Mouse (Mus musculus) midbrain, embryonic 11.5 days (tissue): ENCODE results near the gene Mfrp. TPM values are rescaled to one million over a fixed set of nuclear protein-coding genes. Genes with fewer than 3 reads are reported as not detected.

Experiments
- ATAC-seq: fragments of 200-750 bp; cut with Nextera tagmentation; 2 replicates; pipeline ENCODE4 v1.8.0; 2017; ENCODE audit warnings: moderate TSS enrichment, moderate library complexity; ENCODE audit not compliant: low FRiP score
- DNase-seq: peaks from one replicate; pipeline ENCODE4 v3.0.0; 2015; ENCODE audit warnings: low spot score; ENCODE audit errors: missing footprints
- H3K27ac ChIP-seq: fragments of 300-500 bp; sonication (generic); 2 replicates; pipeline ENCODE4 v1.5.1; 2014; ENCODE audit warnings: low read depth, low read length
- H3K27me3 ChIP-seq: fragments of 300-500 bp; sonication (generic); 2 replicates; pipeline ENCODE4 v1.6.1; 2014; ENCODE audit warnings: mild to moderate bottlenecking, low read length, moderate library complexity, mixed read lengths; ENCODE audit not compliant: control insufficient read depth, insufficient read depth
- H3K36me3 ChIP-seq: fragments of 300-500 bp; sonication (generic); 2 replicates; pipeline ENCODE4 v1.6.1; 2014; ENCODE audit warnings: mild to moderate bottlenecking, low read length, moderate library complexity, mixed read lengths; ENCODE audit not compliant: control insufficient read depth, insufficient read depth
- H3K4me1 ChIP-seq: fragments of 300-500 bp; sonication (generic); 2 replicates; pipeline ENCODE4 v1.6.1; 2014; ENCODE audit warnings: low read length; ENCODE audit not compliant: control insufficient read depth, insufficient read depth
- H3K4me2 ChIP-seq: fragments of 300-500 bp; sonication (generic); 2 replicates; pipeline ENCODE4 v1.6.1; 2014; ENCODE audit warnings: mild to moderate bottlenecking, moderate library complexity
- H3K4me3 ChIP-seq: fragments of 300-500 bp; sonication (generic); 2 replicates; pipeline ENCODE4 v1.5.1; 2014; ENCODE audit warnings: low read depth, low read length
- H3K9ac ChIP-seq: fragments of 300-500 bp; sonication (generic); 2 replicates; pipeline ENCODE4 v1.6.1; 2014; ENCODE audit warnings: low read length
- H3K9me3 ChIP-seq: fragments of 300-500 bp; sonication (generic); 2 replicates; pipeline ENCODE4 v1.6.1; 2016; ENCODE audit warnings: low read length; ENCODE audit not compliant: control insufficient read depth
- WGBS: fragments of 180-500 bp; shearing (Covaris S2); extraction: QIAGEN DNeasy Blood & Tissue Kit; methylation state at CpG from one replicate; pipeline ENCODE4 v1.1.7; 2014; 5-methylcytosine and 5-hydroxymethylcytosine counted together
- polyA plus RNA-seq: library from polyadenylated mRNA; unstranded; fragments of >200 nt; fragmentation: Nextera tagmentation; extraction: Ambion mirVana; gene quantifications from 2 replicates; pipeline ENCODE4 v1.2.1, GENCODE M21; 2014

The Mfrp gene
- polyA plus RNA-seq, 1 experiment from 2014 or later, result not detected

- Histone ChIP-seq H3K4me2 (no peak overlapping the region), H3K27ac (no peak overlapping the region), H3K4me3 (no peak overlapping the region), H3K4me1 (no peaks in the 10 kb centered on the region), H3K9ac (no peak overlapping the region), H3K36me3 (no peaks in the 10 kb centered on the region), H3K9me3 (no peaks in the 10 kb centered on the region; the same call in 1 of the 2 replicates), H3K27me3 (no peaks in the 10 kb centered on the region)
- DNase-seq, result no peak
- 51% methylated on average over 5 of the region's 5 CpGs for WGBS
- ATAC-seq, result no peak
Measured at GRCm38 (mm10) chr9:44119011-44119410, 17.5 kb downstream of the Mfrp start.

- DNase-seq (no peak), ATAC-seq (no peak)
- H3K27me3 ChIP-seq, result no peaks in the 10 kb centered on the region
- WGBS, result 85% methylated on average over 8 of the region's 8 CpGs
- no peaks in the 10 kb centered on the region; the same call in 1 of the 2 replicates for H3K9me3 ChIP-seq
- H3K9ac ChIP-seq, result no peak overlapping the region
- H3K27ac ChIP-seq, result no peak overlapping the region
- no peaks in the 10 kb centered on the region for H3K36me3 ChIP-seq
- no peaks in the 10 kb centered on the region for H3K4me1 ChIP-seq
- H3K4me3 ChIP-seq, result no peak overlapping the region
- H3K4me2 ChIP-seq, result no peak overlapping the region
Measured at GRCm38 (mm10) chr9:44119948-44120465, 18.5 kb downstream of the Mfrp start.

GRCm38 (mm10) chr9:44124317-44124716 lies 22.8 kb downstream of the Mfrp start:
- no peaks in the 10 kb centered on the region for H3K4me1 ChIP-seq
- no peaks in the 10 kb centered on the region for H3K36me3 ChIP-seq
- peak; percentile 21 for DNase-seq
- no peaks in the 10 kb centered on the region for H3K27me3 ChIP-seq
- 76% methylated on average over 6 of the region's 6 CpGs for WGBS
- no peak overlapping the region for H3K4me3 ChIP-seq
- no peak overlapping the region for H3K4me2 ChIP-seq
- H3K9me3 ChIP-seq, result no peaks in the 10 kb centered on the region
- H3K9ac ChIP-seq, result no peak overlapping the region
- no peak for ATAC-seq
- H3K27ac ChIP-seq, result no peak overlapping the region

- 62% methylated on average over 5 of the region's 5 CpGs for WGBS
- Histone ChIP-seq H3K4me2 (no peak overlapping the region), H3K4me1 (peaks cover 6% of the 10 kb centered on the region), H3K27me3 (no peaks in the 10 kb centered on the region; the same call in 1 of the 2 replicates), H3K36me3 (no peaks in the 10 kb centered on the region), H3K9ac (no peak overlapping the region), H3K27ac (no peak overlapping the region), H3K9me3 (no peaks in the 10 kb centered on the region), H3K4me3 (no peak overlapping the region)
- ATAC-seq (no peak), DNase-seq (peak; percentile 66)
Measured at GRCm38 (mm10) chr9:44125026-44125425, 23.5 kb downstream of the Mfrp start.

GRCm38 (mm10) chr9:44125546-44126428 lies 24.3 kb downstream of the Mfrp start:
- peak; percentile 99 for DNase-seq
- no peak overlapping the region for H3K9ac ChIP-seq
- 35% methylated on average over 18 of the region's 18 CpGs for WGBS
- peak; percentile 46; the same call in 1 of the 2 replicates for ATAC-seq
- H3K4me1 ChIP-seq, result peaks cover 14% of the 10 kb centered on the region
- H3K4me2 ChIP-seq, result no peak overlapping the region
- H3K4me3 ChIP-seq, result no peak overlapping the region
- H3K9me3 ChIP-seq, result no peaks in the 10 kb centered on the region
- H3K27ac ChIP-seq, result no peak overlapping the region
- no peaks in the 10 kb centered on the region; the same call in 1 of the 2 replicates for H3K27me3 ChIP-seq
- H3K36me3 ChIP-seq, result no peaks in the 10 kb centered on the region

- Histone ChIP-seq H3K9me3 (no peaks in the 10 kb centered on the region), H3K9ac (no peak overlapping the region), H3K36me3 (no peaks in the 10 kb centered on the region), H3K4me1 (peaks cover 21% of the 10 kb centered on the region), H3K27me3 (no peaks in the 10 kb centered on the region; the same call in 1 of the 2 replicates), H3K4me3 (no peak overlapping the region), H3K4me2 (no peak overlapping the region), H3K27ac (no peak overlapping the region)
- WGBS, result 91% methylated on average over 3 of the region's 3 CpGs
- peak; percentile 75 for DNase-seq
- no peak for ATAC-seq
Measured at GRCm38 (mm10) chr9:44126746-44127145, 25.2 kb downstream of the Mfrp start.

- no peak overlapping the region for H3K27ac ChIP-seq
- H3K4me3 ChIP-seq, result no peak overlapping the region
- 42% methylated on average over 3 of the region's 3 CpGs for WGBS
- H3K9ac ChIP-seq, result no peak overlapping the region
- H3K27me3 ChIP-seq, result no peaks in the 10 kb centered on the region; the same call in 1 of the 2 replicates
- ATAC-seq (no peak), DNase-seq (no peak)
- no peaks in the 10 kb centered on the region for H3K36me3 ChIP-seq
- H3K9me3 ChIP-seq, result no peaks in the 10 kb centered on the region
- H3K4me1 ChIP-seq, result peaks cover 21% of the 10 kb centered on the region
- H3K4me2 ChIP-seq, result no peak overlapping the region
Measured at GRCm38 (mm10) chr9:44127351-44127801, 25.8 kb downstream of the Mfrp start.

- WGBS, result 3% methylated on average over 9 of the region's 9 CpGs
- DNase-seq (no peak), ATAC-seq (peak; percentile 22; the same call in 1 of the 2 replicates)
- H3K27me3 ChIP-seq, result peaks cover 13% of the 10 kb centered on the region
- H3K9ac ChIP-seq, result peak overlapping the region; percentile 64
- H3K4me1 ChIP-seq, result peaks cover 35% of the 10 kb centered on the region
- H3K4me3 ChIP-seq, result peak overlapping the region; percentile 30
- H3K27ac ChIP-seq, result 0 out of 2 replicates have a peak overlapping the region, but pooled peaks have one; percentile 15
- peak overlapping the region; percentile 67 for H3K4me2 ChIP-seq
- H3K9me3 ChIP-seq, result no peaks in the 10 kb centered on the region
- H3K36me3 ChIP-seq, result no peaks in the 10 kb centered on the region
Measured at GRCm38 (mm10) chr9:44129633-44130032, 28.1 kb downstream of the Mfrp start.

GRCm38 (mm10) chr9:44130034-44130433 lies 28.5 kb downstream of the Mfrp start:
- Histone ChIP-seq H3K9me3 (no peaks in the 10 kb centered on the region), H3K27me3 (peaks cover 17% of the 10 kb centered on the region), H3K4me2 (peak overlapping the region; percentile 67), H3K9ac (peak overlapping the region; percentile 64), H3K4me1 (peaks cover 39% of the 10 kb centered on the region), H3K36me3 (no peaks in the 10 kb centered on the region), H3K27ac (peak overlapping the region; percentile 77), H3K4me3 (peak overlapping the region; percentile 30)
- WGBS, result 0% methylated on average over 27 of the region's 27 CpGs
- DNase-seq (peak; percentile 95), ATAC-seq (peak; percentile 65)
